Mouse (Mus musculus) yolk sac, embryonic 10.5 days (tissue): ENCODE results near the gene Tpbgl.

ENCODE experiments used
- DNase-seq: peaks from one replicate; pipeline ENCODE4 v3.0.0-alpha.2; 2017; ENCODE audit warnings: low spot score

Gene Tpbgl

GRCm38 (mm10) chr7:99642078-99642477 lies 15.2 kb upstream of the Tpbgl start:
- peak; percentile 17 for DNase-seq

GRCm38 (mm10) chr7:99641245-99641644 lies 14.3 kb upstream of the Tpbgl start:
- DNase-seq, result no peak

GRCm38 (mm10) chr7:99633966-99634665 lies 7.2 kb upstream of the Tpbgl start:
- DNase-seq, result no peak

GRCm38 (mm10) chr7:99632286-99632685 lies 5.4 kb upstream of the Tpbgl start:
- no peak for DNase-seq

GRCm38 (mm10) chr7:99627366-99627765 lies 463 bp upstream of the Tpbgl start:
- no peak for DNase-seq

GRCm38 (mm10) chr7:99625722-99626375 lies 1.1 kb downstream of the Tpbgl start:
- DNase-seq, result peak; percentile 76

GRCm38 (mm10) chr7:99618860-99619259 lies 8.0 kb downstream of the Tpbgl start:
- no peak for DNase-seq

GRCm38 (mm10) chr7:99618264-99618663 lies 8.6 kb downstream of the Tpbgl start:
- no peak for DNase-seq

- no peak for DNase-seq
These were observed 19.3 kb downstream of the Tpbgl start for GRCm38 (mm10) chr7:99607632-99608031.

GRCm38 (mm10) chr7:99606766-99607165 lies 20.1 kb downstream of the Tpbgl start:
- no peak for DNase-seq

GRCm38 (mm10) chr7:99606303-99606702 lies 20.6 kb downstream of the Tpbgl start:
- no peak for DNase-seq

GRCm38 (mm10) chr7:99605058-99605457 lies 21.8 kb downstream of the Tpbgl start:
- DNase-seq, result no peak

GRCm38 (mm10) chr7:99603875-99604662 lies 22.8 kb downstream of the Tpbgl start:
- DNase-seq, result no peak

GRCm38 (mm10) chr7:99598722-99599121 lies 28.2 kb downstream of the Tpbgl start:
- DNase-seq, result no peak

- peak; percentile 52 for DNase-seq
These were observed 32.8 kb downstream of the Tpbgl start for GRCm38 (mm10) chr7:99593868-99594803.

GRCm38 (mm10) chr7:99592669-99593068 lies 34.2 kb downstream of the Tpbgl start:
- DNase-seq, result peak; percentile 21

GRCm38 (mm10) chr7:99590646-99591045 lies 36.3 kb downstream of the Tpbgl start:
- no peak for DNase-seq

GRCm38 (mm10) chr7:99590064-99590463 lies 36.8 kb downstream of the Tpbgl start:
- peak; percentile 40 for DNase-seq

GRCm38 (mm10) chr7:99585976-99586375 lies 40.9 kb downstream of the Tpbgl start:
- DNase-seq, result no peak

- no peak for DNase-seq
These were observed 43.3 kb downstream of the Tpbgl start for GRCm38 (mm10) chr7:99583625-99584024.

- DNase-seq, result no peak
These were observed 44.0 kb downstream of the Tpbgl start for GRCm38 (mm10) chr7:99582867-99583266.

GRCm38 (mm10) chr7:99582306-99582705 lies 44.6 kb downstream of the Tpbgl start:
- no peak for DNase-seq
